Mouse (Mus musculus): ENCODE results near the gene Casp2. TPM values are rescaled to one million over a fixed set of nuclear protein-coding genes. Genes with fewer than 3 reads are reported as not detected.

The Casp2 gene
- polyA plus RNA-seq, 1 experiment = 6.7 TPM

DNA sequence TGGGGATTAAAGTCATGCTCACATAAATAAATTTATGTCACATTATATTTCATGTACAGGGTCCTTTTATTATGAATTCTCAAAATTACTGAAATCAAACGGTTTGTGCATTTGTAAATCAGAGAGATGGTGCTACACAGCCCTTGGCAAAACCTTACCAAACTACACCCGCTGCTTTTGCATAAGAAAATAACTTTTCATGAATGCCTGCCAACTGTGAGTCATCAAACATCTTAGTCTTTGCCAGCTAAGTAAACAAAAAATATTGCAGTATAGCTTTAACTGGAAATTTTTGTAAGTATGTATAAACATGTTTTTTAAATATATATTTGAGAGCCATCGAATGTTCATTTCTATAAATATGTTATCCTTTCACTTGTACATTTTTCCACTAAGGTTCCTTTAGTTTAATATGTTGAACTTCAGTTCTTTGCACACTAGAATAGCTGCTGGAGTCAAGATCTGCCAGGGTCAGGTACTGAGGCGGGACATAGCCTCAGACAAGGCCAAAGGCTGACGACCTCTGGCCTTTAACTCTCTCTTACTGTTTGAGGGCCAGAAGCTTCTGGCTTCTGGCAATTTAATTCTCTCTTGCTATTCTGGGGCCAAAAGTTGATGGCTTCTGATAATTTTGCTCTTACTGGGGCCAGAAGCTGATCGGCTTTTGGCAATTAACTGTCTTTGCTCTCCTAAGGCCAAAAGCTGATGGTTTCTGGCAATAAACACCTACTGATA lies 23.3 kb upstream of the Casp2 start:
- no peaks in the 10 kb centered on the region for H3K27me3 ChIP-seq (ENCODE audit: control insufficient read depth, insufficient read depth, insufficient read length)
- H3ac ChIP-seq (ENCODE audit: control insufficient read depth, insufficient read length) = no peak overlapping the region
- H3K36me3 ChIP-seq (ENCODE audit: control insufficient read depth, insufficient read depth) = no peaks in the 10 kb centered on the region
- H3K4me3 ChIP-seq = no peak overlapping the region
- TF ChIP-seq CEBPB (IDR thresholded peaks at IDR 0.05; ENCODE audit: insufficient read depth, poor library complexity, severe bottlenecking) = no peak
- no peak for TF ChIP-seq POLR2A (IDR thresholded peaks at IDR 0.05; ENCODE audit: insufficient read length, low read depth)
- no peak for TF ChIP-seq MYOG (IDR thresholded peaks at IDR 0.05; ENCODE audit: control insufficient read depth in 1 of 3, insufficient read depth in 1 of 3, insufficient read length in 2 of 3, low read depth in 2 of 3)
- TF ChIP-seq SRF (IDR thresholded peaks at IDR 0.05; ENCODE audit: control insufficient read depth, insufficient read length, low read depth) = no peak
- no peak for TF ChIP-seq USF1 (IDR thresholded peaks at IDR 0.05; ENCODE audit: low read depth)
- no peak for TF ChIP-seq E2F4 (IDR thresholded peaks at IDR 0.05; ENCODE audit: insufficient read depth)
- TF ChIP-seq MAX (IDR thresholded peaks at IDR 0.05; ENCODE audit: low read depth) = no peak
- no peak for TF ChIP-seq MYOD1 (IDR thresholded peaks at IDR 0.05; ENCODE audit: control insufficient read depth in 1 of 3, insufficient read length in 2 of 3, low read depth in 2 of 3)
- TF ChIP-seq TCF12 (IDR thresholded peaks at IDR 0.05; ENCODE audit: insufficient read depth, poor library complexity, severe bottlenecking) = no peak
- no peak for TF ChIP-seq REST (IDR thresholded peaks at IDR 0.05; ENCODE audit: insufficient read depth, insufficient read length)
- TF ChIP-seq POLR2AphosphoS2 (IDR thresholded peaks at IDR 0.05; ENCODE audit: insufficient read length, low read depth) = no peak
- TF ChIP-seq TCF3 (IDR thresholded peaks at IDR 0.05; ENCODE audit: insufficient read length, low read depth) = no peak
- no peaks in the 10 kb centered on the region for H3K79me2 ChIP-seq (ENCODE audit: control insufficient read depth, insufficient read depth)
- H3K4me2 ChIP-seq (ENCODE audit: low read depth) = peak overlapping the region; percentile 24

DNA sequence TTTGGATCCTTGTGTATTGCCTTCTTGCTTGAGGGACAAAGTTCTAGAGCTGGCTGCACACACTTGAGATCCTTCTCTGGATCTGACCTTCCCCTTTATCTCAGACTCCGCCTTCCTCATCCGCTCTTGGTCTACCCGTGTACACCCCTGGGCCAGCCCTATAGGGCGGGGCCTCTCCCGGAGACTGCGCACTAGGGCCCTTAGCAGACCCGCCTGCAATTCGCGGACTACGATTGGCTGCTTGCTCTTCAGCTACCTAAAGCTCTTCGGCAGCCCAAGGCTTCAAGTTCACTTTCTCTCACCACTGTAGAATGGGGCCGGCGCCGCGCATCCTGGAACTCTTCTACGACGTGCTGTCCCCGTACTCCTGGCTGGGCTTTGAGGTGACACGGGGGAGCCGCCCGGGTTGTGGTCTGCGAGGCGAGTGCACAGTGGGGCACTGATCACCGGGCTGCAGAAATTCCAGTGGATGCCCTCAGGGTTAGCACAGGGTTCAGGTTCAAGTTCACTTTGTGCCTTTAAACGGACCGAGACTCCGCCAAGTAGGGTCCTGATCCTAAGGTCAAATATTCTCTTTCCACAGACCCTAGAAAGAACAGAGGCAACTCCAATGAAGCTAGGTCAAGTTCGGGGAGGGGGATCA lies 19.0 kb upstream of the Casp2 start, which contains the start of gene Gstk1:
Gene Gstk1, plus strand, starts transcription at position 225 of the 643 bp plus-strand sequence.
- Histone ChIP-seq H3K4me3 (no peak within 1 kb of the TSS), H3K4me2 (ENCODE audit: low read depth) (no peak within 1 kb of the TSS), H3K27me3 (ENCODE audit: control insufficient read depth, insufficient read depth, insufficient read length) (no peaks in the 10 kb centered on the region), H3K36me3 (ENCODE audit: control insufficient read depth, insufficient read depth) (no peaks in the 10 kb centered on the region), H3K79me2 (ENCODE audit: control insufficient read depth, insufficient read depth) (no peaks in the 10 kb centered on the region), H3ac (ENCODE audit: control insufficient read depth, insufficient read length) (no peak within 1 kb of the TSS)
- no peak for TF ChIP-seq MYOD1 (IDR thresholded peaks at IDR 0.05; ENCODE audit: control insufficient read depth in 1 of 3, insufficient read length in 2 of 3, low read depth in 2 of 3)

- H3K36me3 ChIP-seq (ENCODE audit: control insufficient read depth, insufficient read depth) = no peaks in the 10 kb centered on the region
- H3K27me3 ChIP-seq (ENCODE audit: control insufficient read depth, insufficient read depth, insufficient read length) = no peaks in the 10 kb centered on the region
- H3K79me2 ChIP-seq (ENCODE audit: control insufficient read depth, insufficient read depth) = no peaks in the 10 kb centered on the region
- no peak overlapping the region for H3K4me2 ChIP-seq (ENCODE audit: low read depth)
- TF ChIP-seq E2F4 (IDR thresholded peaks at IDR 0.05; ENCODE audit: insufficient read depth) = no peak
- TF ChIP-seq POLR2AphosphoS2 (IDR thresholded peaks at IDR 0.05; ENCODE audit: insufficient read length, low read depth) = no peak
- TF ChIP-seq CEBPB (IDR thresholded peaks at IDR 0.05; ENCODE audit: insufficient read depth, poor library complexity, severe bottlenecking) = no peak
- TF ChIP-seq MYOG (IDR thresholded peaks at IDR 0.05; ENCODE audit: control insufficient read depth in 1 of 3, insufficient read depth in 1 of 3, insufficient read length in 2 of 3, low read depth in 2 of 3) = no peak
- no peak for TF ChIP-seq SRF (IDR thresholded peaks at IDR 0.05; ENCODE audit: control insufficient read depth, insufficient read length, low read depth)
- TF ChIP-seq MYOD1 (IDR thresholded peaks at IDR 0.05; ENCODE audit: control insufficient read depth in 1 of 3, insufficient read length in 2 of 3, low read depth in 2 of 3) = no peak
- TF ChIP-seq TCF12 (IDR thresholded peaks at IDR 0.05; ENCODE audit: insufficient read depth, poor library complexity, severe bottlenecking) = no peak
- no peak for TF ChIP-seq MAX (IDR thresholded peaks at IDR 0.05; ENCODE audit: low read depth)
- TF ChIP-seq REST (IDR thresholded peaks at IDR 0.05; ENCODE audit: insufficient read depth, insufficient read length) = no peak
- no peak for TF ChIP-seq USF1 (IDR thresholded peaks at IDR 0.05; ENCODE audit: low read depth)
- no peak for TF ChIP-seq POLR2A (IDR thresholded peaks at IDR 0.05; ENCODE audit: insufficient read length, low read depth)
- TF ChIP-seq TCF3 (IDR thresholded peaks at IDR 0.05; ENCODE audit: insufficient read length, low read depth) = no peak
- no peak overlapping the region for H3K4me3 ChIP-seq
- no peak overlapping the region for H3ac ChIP-seq (ENCODE audit: control insufficient read depth, insufficient read length)
Observed at GRCm38 (mm10) chr6:42247173-42247572, 17.6 kb upstream of the Casp2 start.

DNA sequence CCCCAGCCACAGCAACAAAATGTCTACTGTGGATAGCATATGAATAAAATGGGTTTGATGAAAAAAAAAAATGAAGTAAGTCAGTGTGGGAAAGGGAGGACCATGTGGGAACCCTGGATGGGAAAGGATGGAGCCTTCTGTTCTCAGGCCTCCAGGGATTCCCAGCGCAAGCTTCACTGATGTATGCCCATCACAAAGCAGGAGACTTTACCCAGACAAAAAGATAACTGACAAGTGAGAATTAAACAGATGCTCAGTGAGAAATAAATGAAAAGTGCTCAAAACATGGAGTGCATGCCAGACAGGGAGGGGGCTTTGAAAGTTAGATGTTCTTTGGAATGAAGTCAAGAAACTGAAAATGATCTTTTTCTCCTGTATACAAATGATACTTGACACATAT lies 16.8 kb upstream of the Casp2 start:
- H3K4me2 ChIP-seq (ENCODE audit: low read depth) = no peak overlapping the region
- no peak overlapping the region for H3K4me3 ChIP-seq
- no peaks in the 10 kb centered on the region for H3K79me2 ChIP-seq (ENCODE audit: control insufficient read depth, insufficient read depth)
- H3ac ChIP-seq (ENCODE audit: control insufficient read depth, insufficient read length) = no peak overlapping the region
- H3K36me3 ChIP-seq (ENCODE audit: control insufficient read depth, insufficient read depth) = no peaks in the 10 kb centered on the region
- no peak for TF ChIP-seq TCF3 (IDR thresholded peaks at IDR 0.05; ENCODE audit: insufficient read length, low read depth)
- no peak for TF ChIP-seq REST (IDR thresholded peaks at IDR 0.05; ENCODE audit: insufficient read depth, insufficient read length)
- TF ChIP-seq CEBPB (IDR thresholded peaks at IDR 0.05; ENCODE audit: insufficient read depth, poor library complexity, severe bottlenecking) = no peak
- no peak for TF ChIP-seq E2F4 (IDR thresholded peaks at IDR 0.05; ENCODE audit: insufficient read depth)
- TF ChIP-seq MAX (IDR thresholded peaks at IDR 0.05; ENCODE audit: low read depth) = no peak
- no peak for TF ChIP-seq TCF12 (IDR thresholded peaks at IDR 0.05; ENCODE audit: insufficient read depth, poor library complexity, severe bottlenecking)
- no peak for TF ChIP-seq MYOD1 (IDR thresholded peaks at IDR 0.05; ENCODE audit: control insufficient read depth in 1 of 3, insufficient read length in 2 of 3, low read depth in 2 of 3)
- TF ChIP-seq POLR2AphosphoS2 (IDR thresholded peaks at IDR 0.05; ENCODE audit: insufficient read length, low read depth) = no peak
- TF ChIP-seq SRF (IDR thresholded peaks at IDR 0.05; ENCODE audit: control insufficient read depth, insufficient read length, low read depth) = no peak
- TF ChIP-seq POLR2A (IDR thresholded peaks at IDR 0.05; ENCODE audit: insufficient read length, low read depth) = no peak
- no peak for TF ChIP-seq USF1 (IDR thresholded peaks at IDR 0.05; ENCODE audit: low read depth)
- no peak for TF ChIP-seq MYOG (IDR thresholded peaks at IDR 0.05; ENCODE audit: control insufficient read depth in 1 of 3, insufficient read depth in 1 of 3, insufficient read length in 2 of 3, low read depth in 2 of 3)
- no peaks in the 10 kb centered on the region for H3K27me3 ChIP-seq (ENCODE audit: control insufficient read depth, insufficient read depth, insufficient read length)
